Mouse (Mus musculus): Measurements from ENCODE around the gene Pdik1l.

Gene Pdik1l

GRCm38 (mm10) chr4:134257198-134258009 is 30.3 kb downstream of the Pdik1l start:
- DNase-seq, result no peak

- no peak for DNase-seq
Measured at GRCm38 (mm10) chr4:134256407-134257197, 31.1 kb downstream of the Pdik1l start.

DNA sequence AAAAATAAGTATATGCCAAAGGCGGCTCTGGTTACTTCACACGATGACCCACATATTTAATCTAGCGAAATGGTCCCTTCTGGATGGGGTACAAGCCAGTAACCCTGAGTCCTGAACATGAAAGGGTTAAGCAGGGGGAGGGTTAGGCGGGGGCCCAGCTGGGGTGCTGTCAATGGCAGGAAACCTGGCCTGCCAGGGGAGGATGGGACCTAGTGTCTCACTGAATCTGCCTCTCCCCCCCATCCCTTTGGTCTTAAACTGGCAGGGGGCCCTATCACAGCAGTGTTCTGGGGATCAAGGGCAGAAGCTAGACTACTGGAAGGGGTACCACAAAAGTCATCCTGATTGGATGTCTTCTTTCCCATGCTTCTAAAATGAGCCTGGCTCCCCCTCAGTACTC is 31.8 kb downstream of the Pdik1l start:
- no peak for DNase-seq

DNA sequence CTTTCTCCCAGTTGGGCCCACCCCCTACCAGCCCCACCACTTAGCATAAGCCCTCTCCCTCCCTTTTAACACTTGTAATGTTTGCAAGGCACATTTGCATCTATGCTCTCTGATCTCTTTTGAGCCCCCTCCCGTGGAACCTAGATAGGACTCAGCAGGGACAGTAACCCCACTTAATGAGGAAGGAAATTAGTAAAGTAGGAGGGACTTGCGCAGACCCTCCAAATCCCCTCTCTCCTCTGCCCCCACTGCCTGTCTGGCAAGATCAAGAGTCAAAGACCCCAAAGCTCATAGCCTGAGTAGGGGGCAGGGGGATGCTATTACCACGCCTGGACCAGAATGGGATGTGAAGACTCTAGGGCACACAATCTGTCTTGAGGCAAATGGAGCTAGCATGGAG is 32.9 kb downstream of the Pdik1l start:
- DNase-seq, result no peak

DNA sequence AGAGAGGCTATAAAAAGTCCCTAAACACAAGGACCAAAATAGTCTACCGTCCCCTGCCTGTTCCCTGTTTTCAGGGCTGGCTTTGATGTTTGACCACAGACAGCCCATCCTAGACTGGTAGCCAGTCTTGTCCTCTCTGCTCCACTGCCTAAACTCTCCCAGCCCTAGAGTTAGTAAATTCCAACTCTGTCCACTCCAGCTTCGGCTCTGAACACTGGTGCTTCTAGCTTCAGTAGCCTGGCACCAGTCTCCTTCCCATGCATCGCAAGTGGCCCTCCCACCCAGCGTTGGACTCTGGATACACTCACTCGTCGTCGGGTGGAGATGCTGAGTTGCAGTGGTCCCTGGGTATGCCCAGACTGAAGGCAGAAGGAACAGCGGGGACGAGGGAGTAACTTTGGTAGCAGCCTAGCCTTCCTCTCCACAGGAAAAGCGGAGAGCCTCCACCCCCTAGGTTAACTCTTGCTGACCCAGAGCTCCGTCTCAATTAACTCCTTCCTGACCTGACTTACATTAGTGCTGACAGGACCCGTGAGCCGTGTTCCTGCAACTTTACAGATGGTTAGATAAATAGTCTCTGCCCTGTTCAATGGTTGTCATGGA is 33.9 kb downstream of the Pdik1l start, which contains the start of gene Grrp1:
TSS of gene Grrp1 (minus strand) at position 385 of the 603 bp plus-strand sequence.
- DNase-seq, result no peak

DNA sequence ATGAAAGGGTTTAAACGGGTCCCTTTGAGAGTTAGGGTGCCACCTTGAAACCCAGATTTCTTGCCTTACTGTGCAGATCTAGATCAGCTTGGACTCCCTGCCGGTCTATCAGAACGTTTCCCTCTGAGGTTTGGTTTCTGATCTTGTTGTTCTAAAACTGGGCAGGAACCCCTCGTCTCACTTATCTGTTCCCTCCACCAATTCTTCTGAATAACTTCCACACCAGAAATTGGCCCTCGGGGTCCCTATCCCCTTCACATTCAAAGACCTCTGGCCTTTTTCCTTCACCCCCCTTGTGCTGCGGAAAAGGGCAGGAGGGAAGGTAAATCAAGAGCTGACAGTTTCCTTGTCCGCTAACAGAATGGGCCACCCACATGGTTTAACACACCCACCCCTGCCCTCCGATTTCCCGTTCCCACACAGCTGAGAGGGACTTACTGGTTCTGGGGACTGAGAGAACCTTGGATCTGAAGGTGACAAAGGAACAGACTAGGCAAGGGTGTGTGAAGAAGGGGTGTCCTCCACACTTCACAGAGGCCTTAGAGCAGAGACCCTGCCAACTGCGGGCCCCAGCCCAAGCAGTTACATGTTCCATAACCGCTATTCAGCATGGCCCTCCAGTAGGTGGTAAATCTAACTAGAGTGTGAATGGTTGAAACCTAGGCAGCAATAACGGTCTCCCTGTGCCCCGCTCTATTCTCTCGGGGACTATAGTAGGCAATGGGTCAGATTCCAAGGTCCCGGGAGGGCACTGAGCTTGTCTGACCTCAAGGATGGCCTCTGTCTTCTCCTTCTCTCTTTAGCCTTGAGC is 34.6 kb downstream of the Pdik1l start:
- DNase-seq, result no peak

DNA sequence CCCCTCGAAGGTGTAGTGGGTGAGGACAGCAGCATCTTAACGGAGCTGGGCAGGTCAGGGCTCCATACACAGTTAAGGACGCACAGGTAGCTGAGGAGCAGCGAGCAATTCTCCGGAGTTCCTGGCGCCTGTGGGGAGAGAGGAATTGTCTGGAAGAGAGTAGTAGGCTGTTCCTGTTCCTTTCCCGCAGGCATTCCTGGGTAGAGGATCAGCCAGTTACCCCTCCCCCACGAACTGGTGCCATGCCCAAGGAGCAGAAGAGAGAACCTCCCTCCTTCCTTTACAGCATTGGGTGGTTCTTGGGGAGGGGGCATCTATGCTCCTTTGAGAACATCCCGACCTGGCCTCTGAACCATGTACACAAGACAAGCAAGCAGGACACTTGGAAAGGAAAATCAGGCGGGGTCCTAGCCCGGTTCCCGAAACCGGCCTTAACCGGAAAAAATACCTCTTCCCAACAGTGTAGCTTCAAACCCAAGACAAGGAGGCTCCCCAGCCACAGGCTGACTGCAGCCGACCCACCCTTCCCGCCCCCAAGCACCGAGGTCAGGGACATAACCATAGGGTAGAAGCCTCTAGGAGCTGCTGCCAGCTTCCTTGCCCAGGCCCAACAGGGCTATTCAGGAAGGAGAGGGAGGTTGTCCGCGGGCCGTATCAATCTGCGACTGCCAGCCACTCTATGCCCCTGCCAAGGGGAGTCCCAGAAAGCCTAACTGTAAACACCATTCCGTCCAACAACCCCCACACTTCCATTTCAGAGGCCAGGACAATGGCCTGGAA is 35.4 kb downstream of the Pdik1l start:
- DNase-seq, result peak; percentile 38

DNA sequence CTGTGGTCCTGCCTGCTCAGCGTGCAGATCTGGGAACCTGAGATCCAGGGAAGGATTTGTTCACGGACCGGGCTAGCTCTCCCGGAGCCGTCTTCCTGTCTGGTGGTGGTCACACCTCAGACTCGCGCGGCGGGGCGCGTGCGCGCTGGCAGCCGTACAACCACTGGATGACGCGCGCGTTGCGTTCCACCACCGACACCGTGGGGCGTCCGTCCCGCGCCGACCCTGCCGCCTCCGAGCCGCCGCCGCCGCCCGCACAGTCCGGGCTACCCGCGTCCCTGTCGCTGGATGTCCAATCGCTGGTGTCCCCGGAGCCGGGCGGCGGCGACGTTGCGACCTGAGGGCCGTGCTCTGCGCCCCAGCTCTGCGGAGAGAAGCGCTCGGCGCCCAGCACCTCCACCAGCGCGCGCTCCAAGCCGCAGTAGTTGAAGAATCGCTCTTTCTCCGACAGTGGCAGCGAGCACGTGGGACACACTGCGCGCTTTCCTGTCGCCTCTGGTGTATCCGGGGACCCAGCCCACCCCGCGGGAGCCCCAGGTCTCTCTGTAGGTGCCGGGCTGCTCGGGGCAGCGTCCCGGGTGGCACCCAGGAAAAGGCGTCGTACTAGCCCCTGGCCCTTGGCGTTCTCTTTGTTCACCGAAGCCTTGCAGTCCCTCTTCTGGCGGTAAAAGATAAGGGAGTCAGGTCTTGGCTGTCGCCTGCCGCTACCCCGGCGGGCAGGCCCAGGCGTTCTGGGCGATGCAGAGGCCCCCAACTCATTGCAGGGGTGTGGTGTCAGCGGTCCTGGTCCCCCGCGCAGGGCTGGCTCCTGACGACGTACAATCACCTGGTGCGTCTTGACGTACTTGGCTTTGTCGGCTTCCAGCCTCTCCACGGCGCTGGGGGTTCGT is 36.2 kb downstream of the Pdik1l start:
- peak; percentile 80 for DNase-seq

DNA sequence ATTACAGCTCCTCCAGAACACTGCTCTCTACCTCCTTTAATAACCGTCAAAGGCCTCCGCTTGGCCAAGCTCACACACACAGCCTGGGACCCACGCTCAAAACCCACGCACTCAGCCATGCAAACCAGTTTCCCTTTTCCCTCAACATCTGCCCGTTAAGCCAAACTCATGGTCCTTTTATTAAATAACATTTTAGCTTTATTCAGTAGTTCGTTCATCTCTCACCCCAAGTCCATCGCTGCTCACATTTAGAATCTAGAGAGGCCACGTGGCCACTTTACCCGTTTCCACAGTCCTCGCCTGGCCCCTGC is 36.8 kb downstream of the Pdik1l start:
- no peak for DNase-seq

DNA sequence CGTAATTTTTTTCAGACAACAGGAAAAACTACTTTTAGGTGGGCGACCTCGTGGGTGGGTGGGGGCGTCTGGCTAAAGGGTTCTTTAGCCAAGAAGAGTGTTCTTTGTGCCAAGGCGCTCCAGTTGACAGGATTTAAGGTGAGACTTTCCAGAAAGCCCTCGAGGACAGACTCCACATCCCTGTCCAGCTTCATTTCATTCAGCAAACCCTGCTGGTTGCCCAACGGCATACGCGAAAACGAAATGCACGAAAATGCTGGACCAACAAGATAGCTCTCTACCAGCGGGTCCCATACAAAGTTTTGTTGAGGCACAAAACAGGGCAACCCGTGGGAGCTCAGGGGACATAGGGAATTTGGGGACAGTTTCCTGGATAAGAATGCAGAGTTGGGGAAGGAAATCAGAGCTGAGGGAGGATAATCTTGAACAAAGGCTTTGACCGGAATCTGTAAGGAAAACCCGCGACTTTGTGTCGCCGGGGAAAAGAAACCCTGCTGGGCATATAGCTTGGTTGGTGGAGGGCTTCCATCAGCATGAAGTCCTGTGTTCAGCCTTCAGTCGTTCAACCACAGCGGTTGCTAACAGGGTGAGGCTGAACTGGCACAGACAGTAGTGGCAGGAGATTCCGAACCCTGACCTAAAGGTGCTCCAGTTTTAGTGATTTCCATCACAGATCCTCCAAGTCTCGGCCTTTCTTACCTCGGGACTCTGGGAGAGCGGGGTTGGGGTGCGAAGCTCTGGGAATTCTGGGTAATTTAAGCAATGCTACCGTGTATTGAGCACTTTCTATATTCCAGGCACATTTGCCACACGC is 37.4 kb downstream of the Pdik1l start:
- DNase-seq, result no peak

- DNase-seq, result peak; percentile 89
Measured at GRCm38 (mm10) chr4:134249651-134250050, 38.0 kb downstream of the Pdik1l start.

- DNase-seq, result no peak
Measured at GRCm38 (mm10) chr4:134246719-134247258, 40.9 kb downstream of the Pdik1l start, which contains the start of gene Gm30191. Gene Gm30191, plus strand, starts transcription at chr4:134246935.

DNA sequence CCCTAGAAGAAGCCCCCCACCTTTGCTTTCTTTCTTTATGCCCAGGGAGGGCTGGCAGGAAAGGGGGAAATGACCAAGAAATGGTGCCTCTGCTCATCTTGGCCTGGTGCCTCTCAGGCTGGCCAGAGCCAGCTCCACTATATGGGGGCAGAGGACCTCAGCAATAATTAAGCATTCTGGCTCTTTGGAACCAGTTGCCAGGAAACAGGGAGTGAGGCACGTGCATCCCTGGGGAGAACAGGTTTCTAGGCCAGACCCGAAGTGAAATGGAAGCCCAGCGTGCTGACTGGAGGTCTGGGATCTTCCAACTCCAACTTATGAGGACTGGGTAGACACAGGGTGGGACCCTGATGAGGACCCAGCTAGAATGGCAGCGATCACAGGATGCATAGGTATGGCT is 41.4 kb downstream of the Pdik1l start:
- no peak for DNase-seq

GRCm38 (mm10) chr4:134245148-134245843 is 42.4 kb downstream of the Pdik1l start, which contains the start of gene Zfp593:
Gene Zfp593, minus strand, starts transcription at chr4:134245592.
- peak; percentile 97 for DNase-seq

GRCm38 (mm10) chr4:134243516-134244250 is 44.0 kb downstream of the Pdik1l start, which contains the start of gene E130218I03Rik:
Gene E130218I03Rik, plus strand, starts transcription at chr4:134243662.
- DNase-seq, result no peak

- no peak for DNase-seq
Measured at GRCm38 (mm10) chr4:134238686-134239085, 49.0 kb downstream of the Pdik1l start.

- DNase-seq, result peak; percentile 61
Measured at GRCm38 (mm10) chr4:134238279-134238651, 49.4 kb downstream of the Pdik1l start, which contains the start of gene Cnksr1. Gene Cnksr1, minus strand, starts transcription at chr4:134238399.
